Mouse (Mus musculus) small intestine, adult 2 months (tissue): Measurements from ENCODE around the gene Calml4.

Source experiments
- CTCF ChIP-seq: fragments of 200-500 bp; IDR thresholded peaks from 2 replicates; pipeline ENCODE4 v1.5.1; 2012; ENCODE audit warnings: low read depth, mild to moderate bottlenecking, control low read depth, inconsistent platforms, low read length, moderate library complexity, mixed read lengths; ENCODE audit not compliant: insufficient replicate concordance, insufficient read length; ENCODE audit errors: extremely low read depth
- POLR2A ChIP-seq: fragments of 200-500 bp; IDR thresholded peaks from 2 replicates; pipeline ENCODE4 v1.6.1; 2012; ENCODE audit warnings: low read depth, mild to moderate bottlenecking, control low read depth, inconsistent platforms, low read length, moderate library complexity

- TF ChIP-seq CTCF: no peak
- TF ChIP-seq POLR2A: no peak
Measured at GRCm38 (mm10) chr9:62844461-62844860, 13.4 kb upstream of the Calml4 start.
